Mouse (Mus musculus) heart, postnatal 0 days (tissue): Measurements from ENCODE around the gene Acta2.

Experiments used
- CTCF ChIP-seq: IDR thresholded peaks from 2 replicates; pipeline ENCODE4 v1.5.1; 2016; ENCODE audit warnings: antibody characterized with exemption, control low read depth, low read depth
- EP300 ChIP-seq: IDR thresholded peaks from 2 replicates; pipeline ENCODE4 v1.6.1; 2016; ENCODE audit warnings: antibody characterized with exemption, low read depth

GRCm38 (mm10) chr19:34242925-34243324, 12.5 kb downstream of the Acta2 start:
- no peak for TF ChIP-seq CTCF
- TF ChIP-seq EP300: no peak
